Mouse (Mus musculus) colon, adult 2 months (tissue): ENCODE data around the gene Gm10378. TPM values are rescaled to one million over a fixed set of nuclear protein-coding genes. Genes with fewer than 3 reads are reported as not detected.

ENCODE experiments used
- polyA plus RNA-seq: library from polyadenylated mRNA; depleted of rRNA; stranded (reverse); fragments of >200 nt; gene quantifications from 2 replicates; pipeline ENCODE4 v1.2.3, GENCODE M21; 2012; rRNA removed

The Gm10378 gene
- polyA plus RNA-seq = not detected in 2 replicates

GRCm38 (mm10) chr14:42655638-42656037 is at the start of gene Gm10378:
TSS of gene Gm10378 (plus strand) at chr14:42655938.

GRCm38 (mm10) chr14:42641817-42642216 is 13.9 kb upstream of the Gm10378 start, which contains the start of gene Gm3633:
TSS of gene Gm3633 (minus strand) at chr14:42641917.

Other genes with a start within 250 kb of the Gm10378 start
- gene Gm8005, start 216.3 kb upstream of the Gm10378 start, polyA plus RNA-seq = not detected in 2 replicates
- not detected in 2 replicates for gene Gm8011, start 192.1 kb upstream of the Gm10378 start, polyA plus RNA-seq
- gene Gm8020, start 153.6 kb upstream of the Gm10378 start, polyA plus RNA-seq = not detected in 2 replicates
- not detected in 2 replicates for gene Gm8024, start 131.7 kb upstream of the Gm10378 start, polyA plus RNA-seq
- not detected in 2 replicates for gene Gm17124, start 56.1 kb upstream of the Gm10378 start, polyA plus RNA-seq
- not detected in 2 replicates for gene Gm3633, start 14.0 kb upstream of the Gm10378 start, polyA plus RNA-seq
- not detected in 2 replicates for gene Gm3015, start 112.9 kb downstream of the Gm10378 start, polyA plus RNA-seq
- gene Gm10377, start 142.0 kb downstream of the Gm10378 start, polyA plus RNA-seq = not detected in 2 replicates
- not detected in 2 replicates for gene Gm21977, start 197.5 kb downstream of the Gm10378 start, polyA plus RNA-seq